Mouse (Mus musculus): ENCODE results near the gene Slamf8. TPM values are rescaled to one million over a fixed set of nuclear protein-coding genes. Genes with fewer than 3 reads are reported as not detected.
A peak's percentile ranks its signal among the peaks of the same experiment; 100 is the strongest.

Slamf8 gene
- total and polyA plus RNA-seq, 2 experiments from 2014 or later, result 0.08 TPM; not detected in 1

GRCm38 (mm10) chr1:172594495-172594894, 4.1 kb upstream of the Slamf8 start:
- Histone ChIP-seq H3K9ac (no peak overlapping the region), H3K36me3 (ENCODE audit: insufficient read depth) (no peaks in the 10 kb centered on the region), H3K9me3 (ENCODE audit: low read length) (no peaks in the 10 kb centered on the region), H3K27me3 (ENCODE audit: insufficient read depth, low read length) (no peaks in the 10 kb centered on the region), H3K4me3 (ENCODE audit: low read depth, low read length) (no peak overlapping the region), H3K27ac (ENCODE audit: low read depth, low read length) (no peak overlapping the region), H3K4me1 (ENCODE audit: insufficient read depth) (no peaks in the 10 kb centered on the region), H3K4me2 (ENCODE audit: low read depth) (no peak overlapping the region)
- DNase-seq (peak; percentile 62), ATAC-seq (peak; percentile 50; the same call in 1 of the 2 replicates)
- TF ChIP-seq CTCF (IDR thresholded peaks at IDR 0.05; ENCODE audit: low read depth), result peak; percentile 72

GRCm38 (mm10) chr1:172593956-172594355, 3.6 kb upstream of the Slamf8 start:
- Histone ChIP-seq H3K4me2 (ENCODE audit: low read depth) (no peak overlapping the region), H3K36me3 (ENCODE audit: insufficient read depth) (no peaks in the 10 kb centered on the region), H3K27me3 (ENCODE audit: insufficient read depth, low read length) (no peaks in the 10 kb centered on the region), H3K27ac (ENCODE audit: low read depth, low read length) (no peak overlapping the region), H3K9ac (no peak overlapping the region), H3K4me1 (ENCODE audit: insufficient read depth) (no peaks in the 10 kb centered on the region), H3K9me3 (ENCODE audit: low read length) (no peaks in the 10 kb centered on the region), H3K4me3 (ENCODE audit: low read depth, low read length) (no peak overlapping the region)
- ATAC-seq (no peak), DNase-seq (no peak)
- WGBS, result 93% methylated on average over 2 of the region's 2 CpGs
- no peak for TF ChIP-seq CTCF (IDR thresholded peaks at IDR 0.05; ENCODE audit: low read depth)

- no peak for ATAC-seq
- Histone ChIP-seq H3K27ac (ENCODE audit: low read depth, low read length) (no peak overlapping the region), H3K4me2 (ENCODE audit: low read depth) (no peak overlapping the region), H3K4me3 (ENCODE audit: low read depth, low read length) (no peak overlapping the region), H3K9ac (no peak overlapping the region), H3K36me3 (ENCODE audit: insufficient read depth) (no peaks in the 10 kb centered on the region), H3K27me3 (ENCODE audit: insufficient read depth, low read length) (no peaks in the 10 kb centered on the region), H3K9me3 (ENCODE audit: low read length) (no peaks in the 10 kb centered on the region), H3K4me1 (ENCODE audit: insufficient read depth) (no peaks in the 10 kb centered on the region)
- 77% methylated on average over 3 of the region's 3 CpGs for WGBS
- TF ChIP-seq CTCF (IDR thresholded peaks at IDR 0.05; ENCODE audit: low read depth), result no peak
- no peak for DNase-seq
These were observed 3.0 kb upstream of the Slamf8 start for GRCm38 (mm10) chr1:172593321-172593720.

- H3K9me3 ChIP-seq (ENCODE audit: low read length), result no peaks in the 10 kb centered on the region
- H3K27me3 ChIP-seq (ENCODE audit: insufficient read depth, low read length), result no peaks in the 10 kb centered on the region; the same call in 1 of the 2 replicates
- H3K27ac ChIP-seq (ENCODE audit: low read depth, low read length), result no peak overlapping the region
- no peaks in the 10 kb centered on the region for H3K36me3 ChIP-seq (ENCODE audit: insufficient read depth)
- H3K4me3 ChIP-seq (ENCODE audit: low read depth, low read length), result no peak overlapping the region
- WGBS, result 7% methylated on average over 26 of the region's 26 CpGs
- H3K4me1 ChIP-seq (ENCODE audit: insufficient read depth), result peaks cover 9% of the 10 kb centered on the region; the same call in 1 of the 2 replicates
- peak overlapping the region; percentile 31 for H3K4me2 ChIP-seq (ENCODE audit: low read depth)
- H3K9ac ChIP-seq, result peak overlapping the region; percentile 33; the same call in 1 of the 2 replicates
- DNase-seq (peak; percentile 56), ATAC-seq (peak; percentile 78)
- TF ChIP-seq CTCF (IDR thresholded peaks at IDR 0.05; ENCODE audit: low read depth), result no peak
These were observed 4.5 kb downstream of the Slamf8 start for GRCm38 (mm10) chr1:172585612-172586567.

GRCm38 (mm10) chr1:172585026-172585425, 5.3 kb downstream of the Slamf8 start:
- Histone ChIP-seq H3K4me3 (ENCODE audit: low read depth, low read length) (no peak overlapping the region), H3K9ac (no peak overlapping the region), H3K9me3 (ENCODE audit: low read length) (no peaks in the 10 kb centered on the region), H3K4me1 (ENCODE audit: insufficient read depth) (peaks cover 9% of the 10 kb centered on the region; the same call in 1 of the 2 replicates), H3K27ac (ENCODE audit: low read depth, low read length) (no peak overlapping the region), H3K27me3 (ENCODE audit: insufficient read depth, low read length) (no peaks in the 10 kb centered on the region; the same call in 1 of the 2 replicates), H3K4me2 (ENCODE audit: low read depth) (no peak overlapping the region), H3K36me3 (ENCODE audit: insufficient read depth) (no peaks in the 10 kb centered on the region)
- DNase-seq (no peak), ATAC-seq (no peak)
- no peak for TF ChIP-seq CTCF (IDR thresholded peaks at IDR 0.05; ENCODE audit: low read depth)
- WGBS, result 39% methylated on average over 4 of the region's 4 CpGs

GRCm38 (mm10) chr1:172584271-172584670, 6.1 kb downstream of the Slamf8 start:
- Histone ChIP-seq H3K27me3 (ENCODE audit: insufficient read depth, low read length) (no peaks in the 10 kb centered on the region; the same call in 1 of the 2 replicates), H3K27ac (ENCODE audit: low read depth, low read length) (no peak overlapping the region), H3K4me3 (ENCODE audit: low read depth, low read length) (no peak overlapping the region), H3K4me2 (ENCODE audit: low read depth) (no peak overlapping the region), H3K4me1 (ENCODE audit: insufficient read depth) (peaks cover 9% of the 10 kb centered on the region; the same call in 1 of the 2 replicates), H3K36me3 (ENCODE audit: insufficient read depth) (no peaks in the 10 kb centered on the region), H3K9me3 (ENCODE audit: low read length) (no peaks in the 10 kb centered on the region), H3K9ac (no peak overlapping the region)
- 87% methylated on average over 6 of the region's 6 CpGs for WGBS
- DNase-seq (no peak), ATAC-seq (no peak)
- no peak for TF ChIP-seq CTCF (IDR thresholded peaks at IDR 0.05; ENCODE audit: low read depth)

GRCm38 (mm10) chr1:172582436-172582835, 7.9 kb downstream of the Slamf8 start:
- Histone ChIP-seq H3K9me3 (ENCODE audit: low read length) (no peaks in the 10 kb centered on the region), H3K9ac (no peak overlapping the region), H3K36me3 (ENCODE audit: insufficient read depth) (no peaks in the 10 kb centered on the region), H3K4me3 (ENCODE audit: low read depth, low read length) (no peak overlapping the region), H3K4me1 (ENCODE audit: insufficient read depth) (peaks cover 9% of the 10 kb centered on the region; the same call in 1 of the 2 replicates), H3K27ac (ENCODE audit: low read depth, low read length) (no peak overlapping the region), H3K4me2 (ENCODE audit: low read depth) (no peak overlapping the region), H3K27me3 (ENCODE audit: insufficient read depth, low read length) (no peaks in the 10 kb centered on the region; the same call in 1 of the 2 replicates)
- ATAC-seq (no peak), DNase-seq (no peak)
- 89% methylated on average over 8 of the region's 8 CpGs for WGBS
- no peak for TF ChIP-seq CTCF (IDR thresholded peaks at IDR 0.05; ENCODE audit: low read depth)

All from forebrain, postnatal 0 days (tissue).